ENCODE assay signal across 8 mouse cellular contexts in the genomic region with DNA sequence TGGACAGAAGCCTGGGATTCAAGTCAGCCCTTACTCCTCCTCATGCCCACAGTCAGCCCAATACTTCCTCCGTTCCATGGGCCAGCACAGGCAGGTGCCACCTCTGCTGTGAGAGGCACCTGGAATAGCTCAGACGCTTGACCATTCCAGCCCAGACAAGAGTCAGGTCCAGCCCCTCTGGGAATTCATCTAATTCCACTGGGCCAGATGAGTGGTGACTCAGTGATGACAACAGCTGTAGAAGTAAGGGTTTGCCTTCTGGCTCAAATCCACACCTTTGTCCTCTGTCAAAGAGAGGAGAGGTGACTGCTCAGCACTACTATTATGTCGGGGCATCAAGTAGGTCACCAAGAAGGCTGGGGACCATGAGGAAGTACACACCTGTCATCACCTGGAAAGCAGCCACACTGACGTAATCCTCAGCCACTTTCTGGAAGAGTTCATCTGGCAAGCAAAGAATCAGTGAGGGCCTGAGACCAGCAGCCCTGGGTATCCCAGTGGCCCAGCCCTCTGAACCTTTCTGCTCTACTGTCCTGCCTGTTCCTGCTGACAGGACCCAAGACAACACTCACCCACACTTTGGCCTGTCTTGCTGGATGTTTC. TPM values are rescaled to one million over a fixed set of nuclear protein-coding genes. Genes with fewer than 3 reads are reported as not detected.
A peak's percentile ranks its signal among the peaks of the same experiment; 100 is the strongest.
DNase-seq lines count a peak whose midpoint lies in the region; ATAC-seq and TF ChIP-seq lines count a peak whose summit lies in the region.

A gene (plus strand): TSS at position 570 of the 603 bp plus-strand sequence.

- H3K9me3 ChIP-seq in hindbrain, embryonic 16.5 days (ENCODE audit: control insufficient read depth, low read length): no peaks in the 10 kb centered on the region
- no peaks in the 10 kb centered on the region for H3K9me3 ChIP-seq in lung, embryonic 16.5 days (ENCODE audit: control insufficient read depth, low read length)

- intact Hi-C loops in left cerebral cortex, adult 2 months (cut with DNase I): no loop called here

- H3K9ac ChIP-seq in hindbrain, embryonic 16.5 days (ENCODE audit: low read depth, low read length): peak within 1 kb of the TSS; percentile 90
- peak within 1 kb of the TSS; percentile 98 for H3K9ac ChIP-seq in lung, embryonic 16.5 days (ENCODE audit: low read length)

- peaks cover 13% of the 10 kb centered on the region for H3K36me3 ChIP-seq in hindbrain, embryonic 16.5 days (ENCODE audit: control insufficient read depth, insufficient read depth, low read length)
- peaks cover 9% of the 10 kb centered on the region for H3K36me3 ChIP-seq in lung, embryonic 16.5 days (ENCODE audit: control insufficient read depth, insufficient read depth, low read length)

- H3K4me3 ChIP-seq in left cerebral cortex, adult 2 months: peak within 1 kb of the TSS; percentile 72
- H3K4me3 ChIP-seq in hindbrain, embryonic 16.5 days (ENCODE audit: low read length): peak within 1 kb of the TSS; percentile 84
- H3K4me3 ChIP-seq in lung, embryonic 16.5 days (ENCODE audit: low read length): peak within 1 kb of the TSS; percentile 88

- H3K4me1 ChIP-seq in hindbrain, embryonic 16.5 days (ENCODE audit: control insufficient read depth, insufficient read depth, low read depth, low read length): peaks cover 22% of the 10 kb centered on the region
- H3K4me1 ChIP-seq in lung, embryonic 16.5 days (replicated peaks; ENCODE audit: control insufficient read depth, insufficient read depth, low read length): peaks cover 22% of the 10 kb centered on the region

- 90% methylated on average over 4 of the region's 4 CpGs for WGBS in hindbrain, embryonic 16.5 days
- WGBS in lung, embryonic 16.5 days: 81% methylated on average over 4 of the region's 4 CpGs

- ATAC-seq in hindbrain, embryonic 16.5 days: no peak
- no peak for ATAC-seq in lung, embryonic 16.5 days (ENCODE audit: low read depth)

- H3K27ac ChIP-seq in left cerebral cortex, adult 2 months: peak within 1 kb of the TSS; percentile 83
- peak within 1 kb of the TSS; percentile 73 for H3K27ac ChIP-seq in hindbrain, embryonic 16.5 days (ENCODE audit: low read depth, low read length)
- peak within 1 kb of the TSS; percentile 38 for H3K27ac ChIP-seq in lung, embryonic 16.5 days (ENCODE audit: low read length)

- peak within 1 kb of the TSS; percentile 66 for H3K4me2 ChIP-seq in hindbrain, embryonic 16.5 days (ENCODE audit: low read length)
- H3K4me2 ChIP-seq in lung, embryonic 16.5 days (ENCODE audit: low read depth, low read length): peak within 1 kb of the TSS; percentile 61

- DNase-seq in left cerebral cortex, adult 2 months (ENCODE audit: extremely low spot score in 1 of 2, low spot score in 2 of 2): no peak
- no peak for DNase-seq in left cerebral cortex, adult 9 months (ENCODE audit: low spot score in 2 of 2)
- DNase-seq in brain, adult 2 months (ENCODE audit: low read depth, low spot score): peak; percentile 49
- DNase-seq in gastrocnemius, adult 8-10 months (ENCODE audit: low spot score in 2 of 2): no peak
- no peak for DNase-seq in right cerebral cortex, adult 2 months (ENCODE audit: low spot score in 2 of 2)
- DNase-seq in spleen, postnatal 14 days (ENCODE audit: low spot score in 2 of 2): no peak

- no peak for TF ChIP-seq CTCF in left cerebral cortex, adult 2 months (IDR thresholded peaks at IDR 0.05)

- no peaks in the 10 kb centered on the region for H3K27me3 ChIP-seq in hindbrain, embryonic 16.5 days (replicated peaks; ENCODE audit: control insufficient read depth, insufficient read depth, low read length)
- H3K27me3 ChIP-seq in lung, embryonic 16.5 days (ENCODE audit: control insufficient read depth, insufficient read depth, low read depth, low read length): no peaks in the 10 kb centered on the region

RNA-seq across cellular contexts. Expression of the gene that starts here (rescaled TPM):
- total RNA-seq in left cerebral cortex, adult 2 months (2021): 100 to 1,000 TPM; 161 to 170 TPM
- 10 to 100 TPM; 12.6 to 19.7 (median 16.9) TPM for total RNA-seq in gastrocnemius, adult 8-10 months (2022)
- polyA plus RNA-seq in hindbrain, embryonic 16.5 days (2015; fragmentation: Nextera tagmentation; extraction: Ambion mirVana): 347 and 353 TPM in 2 replicates
- 466 and 483 TPM in 2 replicates for polyA plus RNA-seq in lung, embryonic 16.5 days (2015; fragmentation: Nextera tagmentation; extraction: Ambion mirVana)

Comparison
In these comparisons a context has a peak if more than half of its experiments do, and no peak if none do; other contexts are left out.
1. RNA of the gene that starts here (total RNA-seq): 161 to 170 TPM in left cerebral cortex, adult 2 months; 12.6 to 19.7 TPM in gastrocnemius, adult 8-10 months; every median in the first group is over 4 times any median in the second.
2. Peak in every context shown above with its lines, with median percentiles within 50 percentile points of each other: H3K27ac ChIP-seq and H3K4me3 ChIP-seq.